Mouse (Mus musculus) 416B (cell line): ENCODE measurements around the gene Ephx1.
A peak's percentile ranks its signal among the peaks of the same experiment; 100 is the strongest.

Experiments
- DNase-seq: peaks from one replicate; pipeline ENCODE4 v3.0.0; 2011; ENCODE audit warnings: low read depth

Gene Ephx1

GRCm38 (mm10) chr1:181013446-181013845 is 7.3 kb downstream of the Ephx1 start:
- no peak for DNase-seq

- no peak for DNase-seq
These were observed 8.3 kb downstream of the Ephx1 start for GRCm38 (mm10) chr1:181012416-181012815.

- no peak for DNase-seq
These were observed 9.1 kb downstream of the Ephx1 start for GRCm38 (mm10) chr1:181011601-181012000.

DNA sequence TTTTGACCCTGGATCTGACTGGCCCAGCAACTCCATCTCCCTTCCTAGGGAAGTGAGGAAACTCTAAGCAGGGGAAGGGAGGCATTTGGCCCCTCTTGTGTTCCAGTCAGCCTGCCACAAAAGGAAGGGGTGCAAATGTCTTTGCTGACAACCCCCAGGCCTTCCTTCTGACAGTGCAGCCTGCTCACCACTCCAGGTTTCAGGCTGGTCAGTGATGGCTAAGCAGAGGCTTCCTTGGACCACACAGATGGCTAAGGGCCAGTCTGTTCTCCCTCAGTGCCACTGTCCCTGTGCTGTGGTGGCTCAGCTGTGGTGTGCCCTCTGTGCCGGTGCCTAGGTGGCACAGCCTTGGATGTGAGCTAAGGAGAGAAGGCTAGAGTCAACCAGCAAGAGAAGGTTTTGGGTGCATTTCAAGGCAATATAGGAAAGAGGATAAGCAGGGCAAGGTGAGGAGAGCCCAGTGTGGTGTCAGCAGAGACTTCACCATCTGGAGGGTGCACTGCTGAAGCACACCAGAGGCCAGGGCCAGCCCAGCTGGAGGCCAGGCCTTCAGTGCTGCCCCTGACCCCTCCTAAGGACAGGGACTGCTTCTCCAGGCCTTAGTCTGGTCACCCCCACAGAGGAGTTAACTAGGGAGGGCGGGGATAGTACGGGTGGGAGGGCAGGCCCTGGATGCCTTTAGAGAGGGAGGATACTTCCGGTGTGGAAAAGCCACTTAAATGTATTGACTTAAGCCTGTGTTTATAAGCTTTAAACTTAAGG is 10.4 kb downstream of the Ephx1 start:
- no peak for DNase-seq

DNA sequence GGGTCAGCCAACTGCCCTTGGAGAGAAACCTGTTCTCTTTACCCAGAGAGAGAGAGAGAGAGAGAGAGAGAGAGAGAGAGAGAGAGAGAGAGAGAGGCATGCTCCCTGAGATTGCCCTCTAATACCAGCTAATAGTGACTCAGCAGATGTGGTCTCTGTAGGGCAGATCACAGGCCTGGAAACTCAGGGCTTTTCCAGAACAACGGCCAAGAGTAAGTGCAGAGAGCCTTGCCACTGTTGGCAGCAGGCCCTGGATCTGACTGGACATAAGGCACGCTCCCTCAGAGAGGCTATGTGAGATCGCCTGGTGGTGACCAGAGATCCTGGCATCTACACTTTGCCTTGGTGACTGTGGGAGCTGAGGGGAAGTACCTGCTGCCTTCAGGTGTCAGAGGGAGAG is 10.9 kb downstream of the Ephx1 start:
- peak; percentile 28 for DNase-seq

DNA sequence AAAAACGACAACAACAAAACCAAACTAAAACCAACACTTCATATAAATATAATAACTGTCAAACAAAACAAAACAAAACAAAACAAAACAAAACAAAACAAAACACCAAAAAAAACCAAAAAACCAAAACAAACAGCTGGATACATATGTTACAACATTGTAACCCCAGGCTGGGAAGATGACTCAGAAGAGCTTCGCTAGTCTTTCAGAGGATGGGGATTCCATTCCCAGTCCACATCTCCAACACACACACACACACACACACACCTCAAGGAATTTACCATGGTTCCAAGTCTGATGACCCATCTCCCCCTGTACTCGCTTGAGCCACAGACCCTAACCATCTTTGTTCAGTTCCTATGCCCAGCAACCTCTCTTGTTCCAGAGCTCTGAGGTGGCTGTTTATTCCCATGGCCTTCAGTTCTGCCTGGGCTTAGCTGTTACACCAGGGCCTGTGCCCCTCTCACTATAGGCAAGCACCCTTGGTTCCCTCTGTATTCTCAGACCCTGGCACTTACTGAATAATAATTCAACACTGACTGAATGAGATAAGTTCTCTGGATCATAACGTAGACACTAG is 11.6 kb downstream of the Ephx1 start:
- no peak for DNase-seq

GRCm38 (mm10) chr1:181008266-181008665 is 12.4 kb downstream of the Ephx1 start:
- no peak for DNase-seq

DNA sequence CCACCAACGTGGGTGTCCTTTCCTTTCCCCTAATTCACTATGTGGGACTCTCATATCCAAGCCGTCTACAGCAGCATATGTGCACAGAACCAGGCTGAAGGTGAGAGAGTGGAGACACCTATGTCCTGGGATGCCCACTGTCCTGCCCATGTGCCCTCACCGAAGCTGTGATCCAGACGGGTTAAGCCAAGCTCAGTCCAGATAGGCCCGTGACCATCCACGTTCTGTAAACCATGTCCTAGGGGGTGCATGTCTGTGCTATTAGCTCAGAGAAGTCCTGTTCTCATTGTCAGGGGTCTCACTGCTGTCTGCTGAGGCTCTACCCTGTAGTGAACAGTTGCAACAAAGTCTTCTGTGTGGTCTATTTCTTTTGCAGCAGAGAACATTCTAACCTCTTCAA is 12.9 kb downstream of the Ephx1 start:
- no peak for DNase-seq

GRCm38 (mm10) chr1:181005331-181005730 is 15.4 kb downstream of the Ephx1 start:
- DNase-seq = no peak

DNA sequence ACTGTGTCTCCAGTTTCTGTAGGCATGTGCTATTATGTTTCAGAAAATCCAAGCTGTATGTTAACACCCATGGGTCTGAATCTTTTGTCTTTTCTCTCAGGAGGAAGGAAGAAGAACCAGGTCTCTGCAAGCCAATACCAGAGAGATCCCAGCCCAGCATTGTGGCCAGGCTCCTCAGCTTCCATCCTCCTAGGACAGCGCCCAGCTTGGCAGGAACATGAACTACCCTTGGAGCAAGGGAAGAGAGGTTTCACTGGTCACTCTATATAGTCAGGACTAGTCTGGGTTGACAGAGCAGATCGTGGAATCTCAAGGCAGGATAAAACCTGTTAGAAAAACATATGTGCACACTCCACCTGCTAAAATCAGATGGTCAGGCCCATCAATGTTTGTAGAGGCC is 16.9 kb downstream of the Ephx1 start:
- DNase-seq = no peak

DNA sequence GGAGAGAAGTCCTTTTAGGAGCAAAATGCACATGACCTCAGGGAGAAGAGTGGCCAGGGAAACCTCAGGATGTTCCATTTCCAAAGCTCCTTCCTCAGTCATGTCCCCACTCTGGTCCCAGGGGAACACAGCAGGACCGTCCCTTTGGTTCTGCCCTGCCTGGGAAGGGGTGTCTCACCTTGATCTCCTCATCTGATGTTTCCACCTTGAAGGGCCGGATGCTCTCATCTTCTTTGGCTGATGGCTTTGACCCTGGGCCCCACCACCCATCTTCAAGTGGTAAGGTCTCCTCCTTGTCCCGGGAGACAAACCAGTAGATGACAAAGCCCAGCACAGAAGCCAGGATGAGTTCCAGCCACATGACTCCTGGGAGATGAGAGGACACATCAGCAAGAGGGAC is 19.1 kb downstream of the Ephx1 start:
- no peak for DNase-seq

DNA sequence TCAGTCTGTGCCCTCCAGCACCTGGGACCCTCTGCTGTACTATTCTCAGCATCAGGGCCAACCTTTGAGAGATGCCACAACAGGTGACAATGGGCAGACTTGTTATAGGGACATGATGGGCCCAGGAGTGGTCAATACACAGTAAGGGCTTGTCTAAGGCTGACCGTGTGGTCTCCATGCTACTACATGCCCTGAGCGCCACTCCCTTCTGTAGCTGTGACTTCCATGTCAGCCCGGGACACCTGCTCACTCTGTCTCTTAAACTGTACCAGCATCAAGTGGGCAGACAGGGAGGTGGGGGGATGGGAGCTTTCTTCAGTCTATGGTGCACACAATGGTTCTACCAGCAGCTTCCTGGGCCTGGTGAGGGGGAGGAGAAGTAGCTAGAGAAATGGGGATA is 19.5 kb downstream of the Ephx1 start:
- no peak for DNase-seq

DNA sequence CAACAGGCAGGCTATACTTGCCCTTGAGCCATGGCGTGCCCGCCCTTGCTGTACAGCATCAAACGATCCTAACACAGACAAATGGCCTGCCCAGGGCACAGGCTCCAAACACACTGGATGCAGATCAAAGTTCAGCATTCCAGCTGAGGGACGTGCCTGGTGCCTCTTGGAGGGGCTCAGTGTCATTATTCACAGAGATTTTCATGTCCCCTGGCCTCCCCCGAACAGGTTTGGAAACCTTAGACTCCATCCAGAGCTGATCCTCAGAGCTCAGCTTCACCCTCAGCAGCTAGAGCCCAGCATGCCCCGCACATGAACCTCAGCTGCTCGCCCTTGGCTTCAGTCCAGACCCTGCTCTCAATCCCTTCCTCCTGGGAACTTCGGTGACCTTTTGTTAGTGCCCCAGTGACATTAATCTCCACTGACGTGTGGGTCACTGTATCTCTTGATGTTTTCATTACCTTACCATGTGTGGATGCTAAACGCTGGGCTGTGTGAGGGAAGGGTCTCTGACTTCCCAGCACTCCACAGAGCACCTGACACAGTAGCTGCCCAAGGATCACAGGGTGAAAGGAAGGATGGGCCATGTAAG is 20.1 kb downstream of the Ephx1 start:
- no peak for DNase-seq

- DNase-seq = peak; percentile 74
These were observed 28.6 kb downstream of the Ephx1 start for GRCm38 (mm10) chr1:180992142-180992541.

- DNase-seq = no peak
These were observed 30.0 kb downstream of the Ephx1 start for GRCm38 (mm10) chr1:180990671-180991070.

DNA sequence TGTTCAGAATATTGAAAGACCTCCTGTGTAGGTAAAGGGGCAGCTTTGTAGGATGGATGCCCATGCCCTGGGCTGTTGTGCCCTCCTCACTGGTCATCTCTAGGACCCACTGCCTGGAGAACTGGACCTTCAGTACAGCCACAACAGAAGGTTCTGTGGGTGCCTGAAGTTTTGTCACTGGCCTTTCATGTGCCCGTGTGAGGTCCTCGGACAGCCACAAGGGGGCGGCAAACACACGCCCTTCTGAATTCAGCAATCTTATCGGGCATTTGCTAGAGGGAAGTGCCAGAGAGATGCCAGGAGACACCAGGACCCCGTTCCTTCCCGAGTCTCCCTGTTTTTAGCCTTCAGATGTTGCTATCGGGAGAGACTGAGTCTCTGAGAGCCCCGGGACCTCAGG is 32.9 kb downstream of the Ephx1 start:
- peak; percentile 72 for DNase-seq

GRCm38 (mm10) chr1:180986701-180987100 is 34.0 kb downstream of the Ephx1 start:
- DNase-seq = no peak

GRCm38 (mm10) chr1:180981298-180982046 is 39.2 kb downstream of the Ephx1 start:
- DNase-seq = peak; percentile 26

- DNase-seq = peak; percentile 17
These were observed 40.2 kb downstream of the Ephx1 start for GRCm38 (mm10) chr1:180980464-180980863.

- no peak for DNase-seq
These were observed 41.0 kb downstream of the Ephx1 start for GRCm38 (mm10) chr1:180979484-180980251.

GRCm38 (mm10) chr1:180976110-180976679 is 44.5 kb downstream of the Ephx1 start:
- DNase-seq = peak; percentile 53
